Mouse (Mus musculus): Measurements from ENCODE around the gene Shroom3. TPM values are rescaled to one million over a fixed set of nuclear protein-coding genes. Genes with fewer than 3 reads are reported as not detected.

Shroom3 gene
- total and polyA plus RNA-seq, 3 experiments: not detected

DNA sequence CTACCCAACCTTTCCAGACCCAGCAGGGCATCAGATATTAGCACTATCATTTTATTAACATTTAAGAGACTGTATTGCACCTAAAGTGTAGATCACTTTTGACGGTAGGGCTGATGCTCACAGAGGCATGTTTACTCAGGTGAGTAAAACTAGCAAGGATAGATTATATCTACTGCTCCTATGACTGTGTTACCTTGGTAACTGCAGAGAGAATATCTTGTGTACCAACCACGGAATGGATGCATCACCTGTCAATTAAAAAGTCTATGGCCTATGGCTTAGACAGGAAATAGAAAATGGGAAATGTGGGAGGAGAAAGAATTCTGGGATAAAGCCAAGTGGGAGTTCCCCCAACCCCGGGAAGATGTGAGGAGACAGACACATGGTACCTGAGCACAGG, 48.3 kb upstream of the Shroom3 start:
- Histone ChIP-seq H3K36me3 (ENCODE audit: control insufficient read depth in 1 of 2, insufficient read depth in 2 of 2, low read length in 2 of 2) (no peaks in the 10 kb centered on the region), H3K79me2 (ENCODE audit: control insufficient read depth, insufficient read depth, low read length, poor library complexity) (no peaks in the 10 kb centered on the region), H3K9me3 (replicated peaks; ENCODE audit: insufficient read depth, low read length) (no peaks in the 10 kb centered on the region), H3K4me3 (ENCODE audit: control insufficient read depth in 1 of 2, insufficient read depth in 1 of 2, low read depth in 2 of 2, low read length in 2 of 2) (no peak overlapping the region), H3K27ac (ENCODE audit: control insufficient read depth, low read depth, low read length) (no peak overlapping the region), H3K27me3 (ENCODE audit: control insufficient read depth in 1 of 2, insufficient read depth in 2 of 2, low read length in 2 of 2) (no peaks in the 10 kb centered on the region), H3K9ac (ENCODE audit: control insufficient read depth, low read depth, low read length, poor library complexity, severe bottlenecking) (no peak overlapping the region), H3K4me1 (ENCODE audit: control insufficient read depth in 1 of 2, insufficient read depth in 2 of 2, low read length in 2 of 2) (no peaks in the 10 kb centered on the region)
- DNase-seq (ENCODE audit: low read depth, low spot score): no peak
- no peak for TF ChIP-seq HCFC1 (IDR thresholded peaks at IDR 0.05; ENCODE audit: low read depth, low read length)
- no peak for TF ChIP-seq ZKSCAN1 (IDR thresholded peaks at IDR 0.05; ENCODE audit: low read depth, low read length)
- no peak for TF ChIP-seq CHD1 (IDR thresholded peaks at IDR 0.05; ENCODE audit: low read depth, low read length)
- TF ChIP-seq ZMIZ1 (IDR thresholded peaks at IDR 0.05; ENCODE audit: low read depth, low read length): no peak
- TF ChIP-seq MEF2A (IDR thresholded peaks at IDR 0.05; ENCODE audit: extremely low read depth, insufficient replicate concordance, low read depth, low read length, poor library complexity, severe bottlenecking): no peak
- TF ChIP-seq CHD2 (IDR thresholded peaks at IDR 0.05; ENCODE audit: low read length): no peak
- TF ChIP-seq USF2 (IDR thresholded peaks at IDR 0.05; ENCODE audit: borderline replicate concordance in 1 of 2, insufficient read depth in 1 of 2, low read depth in 1 of 2, low read length in 2 of 2): no peak
- TF ChIP-seq ELF1 (IDR thresholded peaks at IDR 0.05; ENCODE audit: low read depth, low read length): no peak
- TF ChIP-seq RAD21 (IDR thresholded peaks at IDR 0.05; ENCODE audit: low read depth, low read length): no peak
- TF ChIP-seq MXI1 (IDR thresholded peaks at IDR 0.05; ENCODE audit: low read depth, low read length): no peak
- TF ChIP-seq RCOR1 (IDR thresholded peaks at IDR 0.05; ENCODE audit: low read depth, low read length): no peak
- no peak for TF ChIP-seq BHLHE40 (IDR thresholded peaks at IDR 0.05; ENCODE audit: borderline replicate concordance, low read depth, low read length)
- no peak for TF ChIP-seq KAT2A (conservative IDR thresholded peaks at IDR 0.05; ENCODE audit: low read depth, low read length)
- TF ChIP-seq JUND (IDR thresholded peaks at IDR 0.05; ENCODE audit: low read depth, low read length): no peak
- no peak for TF ChIP-seq POLR2AphosphoS2 (IDR thresholded peaks at IDR 0.05; ENCODE audit: low read length)
- TF ChIP-seq E2F4 (IDR thresholded peaks at IDR 0.05; ENCODE audit: borderline replicate concordance, low read depth, low read length): no peak
- TF ChIP-seq ZC3H11A (IDR thresholded peaks at IDR 0.05; ENCODE audit: low read depth, low read length): no peak

DNA sequence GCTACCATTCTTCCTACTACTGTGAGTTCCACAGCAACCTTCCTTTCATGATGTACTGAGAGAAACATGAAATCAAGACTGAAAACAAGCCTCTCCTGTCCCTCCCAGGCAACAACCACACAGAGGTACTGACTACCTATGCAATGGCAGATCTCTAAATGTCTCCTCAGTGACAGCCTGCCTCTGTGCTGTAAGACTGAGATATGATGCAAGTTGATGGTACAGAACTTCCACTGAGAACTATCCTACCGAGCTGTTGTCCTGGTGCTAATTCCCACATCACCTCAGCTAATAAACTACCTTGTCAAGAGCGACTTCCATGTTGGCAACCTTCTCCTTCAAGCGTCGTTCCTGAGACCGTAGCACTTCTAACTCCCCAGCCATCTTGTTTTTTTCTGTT, 47.3 kb upstream of the Shroom3 start:
- TF ChIP-seq MAFK (IDR thresholded peaks at IDR 0.05; ENCODE audit: borderline replicate concordance, low read depth, low read length) (no peak), ZMIZ1 (IDR thresholded peaks at IDR 0.05; ENCODE audit: low read depth, low read length) (no peak), MYB (IDR thresholded peaks at IDR 0.05; ENCODE audit: low read depth, low read length) (no peak), MYC (IDR thresholded peaks at IDR 0.05; ENCODE audit: low read depth, low read length) (no peak), KAT2A (conservative IDR thresholded peaks at IDR 0.05; ENCODE audit: low read depth, low read length) (no peak), TAL1 (IDR thresholded peaks at IDR 0.05; ENCODE audit: low read length) (no peak)
- no peaks in the 10 kb centered on the region for H3K4me1 ChIP-seq (ENCODE audit: control insufficient read depth in 1 of 2, insufficient read depth in 2 of 2, low read length in 2 of 2)
- no peak for DNase-seq (ENCODE audit: low read depth, low spot score)
- no peaks in the 10 kb centered on the region for H3K79me2 ChIP-seq (ENCODE audit: control insufficient read depth, insufficient read depth, low read length, poor library complexity)
- no peaks in the 10 kb centered on the region for H3K9me3 ChIP-seq (replicated peaks; ENCODE audit: insufficient read depth, low read length)
- no peak overlapping the region for H3K4me3 ChIP-seq (ENCODE audit: control insufficient read depth in 1 of 2, insufficient read depth in 1 of 2, low read depth in 2 of 2, low read length in 2 of 2)
- no peak overlapping the region for H3K27ac ChIP-seq (ENCODE audit: control insufficient read depth, low read depth, low read length)
- H3K27me3 ChIP-seq (ENCODE audit: control insufficient read depth in 1 of 2, insufficient read depth in 2 of 2, low read length in 2 of 2): no peaks in the 10 kb centered on the region
- H3K36me3 ChIP-seq (ENCODE audit: control insufficient read depth in 1 of 2, insufficient read depth in 2 of 2, low read length in 2 of 2): no peaks in the 10 kb centered on the region
- no peak overlapping the region for H3K9ac ChIP-seq (ENCODE audit: control insufficient read depth, low read depth, low read length, poor library complexity, severe bottlenecking)
